Mouse (Mus musculus) limb, embryonic 10.5 days (tissue): Measurements from ENCODE around the gene Hal. TPM values are rescaled to one million over a fixed set of nuclear protein-coding genes. Genes with fewer than 3 reads are reported as not detected.
A peak's percentile ranks its signal among the peaks of the same experiment; 100 is the strongest.

Source experiments
- DNase-seq: peaks from one replicate; pipeline ENCODE4 v3.0.0-alpha.2; 2017; ENCODE audit warnings: low spot score
- H3K27ac ChIP-seq: fragments of 300-500 bp; sonication (generic); 2 replicates; pipeline ENCODE4 v1.5.1; 2016; ENCODE audit warnings: mild to moderate bottlenecking
- H3K27me3 ChIP-seq: fragments of 300-500 bp; sonication (generic); 2 replicates; pipeline ENCODE4 v1.6.1; 2016; ENCODE audit warnings: low read depth, mild to moderate bottlenecking; ENCODE audit not compliant: poor library complexity, severe bottlenecking
- H3K36me3 ChIP-seq: fragments of 300-500 bp; sonication (generic); 2 replicates; pipeline ENCODE4 v1.6.1; 2016; ENCODE audit warnings: mild to moderate bottlenecking, moderate library complexity
- H3K4me1 ChIP-seq: fragments of 300-500 bp; sonication (generic); 2 replicates; pipeline ENCODE4 v1.6.1; 2016
- H3K4me3 ChIP-seq: fragments of 300-500 bp; sonication (generic); 2 replicates; pipeline ENCODE4 v1.5.1; 2016; ENCODE audit warnings: mild to moderate bottlenecking, moderate library complexity
- H3K9me3 ChIP-seq: fragments of 300-500 bp; sonication (generic); replicated peaks from 2 replicates; pipeline ENCODE4 v1.6.1; 2016; ENCODE audit warnings: mild to moderate bottlenecking
- WGBS: fragments of 180-500 bp; shearing (Covaris S2); methylation state at CpG from one replicate; pipeline ENCODE4 v1.1.7; 2016; 5-methylcytosine and 5-hydroxymethylcytosine counted together
- polyA plus RNA-seq: library from polyadenylated mRNA; unstranded; fragments of >200 nt; fragmentation: Nextera tagmentation; extraction: Ambion mirVana; gene quantifications from 2 replicates; pipeline ENCODE4 v1.2.1, GENCODE M21; 2016

Gene Hal
- 0.04 and 0.48 TPM in 2 replicates for polyA plus RNA-seq

DNA sequence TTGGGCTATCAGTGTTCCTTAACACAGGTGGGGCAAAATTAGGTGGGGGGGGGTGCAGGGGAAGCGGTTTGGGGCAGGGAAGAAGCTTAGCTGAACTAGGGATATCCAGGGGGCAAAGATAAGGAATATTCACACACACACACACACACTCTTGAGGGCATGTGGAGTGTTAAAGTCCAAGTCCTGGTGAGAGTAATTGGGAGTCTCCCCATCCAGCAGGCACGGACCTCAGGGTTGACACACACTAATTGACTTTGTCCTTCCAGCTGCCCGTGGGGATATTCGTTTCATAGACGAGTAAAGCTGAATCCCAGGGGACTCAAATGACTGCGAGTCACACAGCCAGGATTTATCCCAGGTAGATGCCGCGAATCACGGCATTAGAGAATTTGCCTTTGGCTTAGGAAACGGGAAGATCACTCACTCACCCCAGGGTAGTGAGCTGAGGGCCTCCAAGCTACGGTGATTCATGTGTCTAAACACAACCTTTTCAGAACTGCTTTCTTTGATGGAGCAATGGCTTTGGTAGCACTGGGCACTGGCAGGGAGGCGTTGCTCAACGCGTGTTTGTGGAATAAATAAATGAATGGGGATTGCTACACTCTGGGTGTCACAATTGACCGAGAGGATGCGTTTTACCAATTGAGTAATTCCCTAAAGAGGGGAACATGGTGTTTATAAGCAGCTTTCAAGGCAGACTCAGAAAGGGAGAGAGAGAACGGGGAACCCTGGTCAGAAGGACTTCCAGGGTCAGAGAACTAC is at the start of gene Hal:
Gene Hal, plus strand, starts transcription at position 703 of the 762 bp plus-strand sequence.
- Histone ChIP-seq H3K36me3 (peaks cover 18% of the 10 kb centered on the region), H3K9me3 (no peaks in the 10 kb centered on the region), H3K27me3 (no peaks in the 10 kb centered on the region), H3K27ac (no peak within 1 kb of the TSS), H3K4me3 (no peak within 1 kb of the TSS), H3K4me1 (peaks cover 7% of the 10 kb centered on the region; the same call in 1 of the 2 replicates)
- no peak for DNase-seq
- WGBS, result 81% methylated on average over 17 of the region's 17 CpGs

DNA sequence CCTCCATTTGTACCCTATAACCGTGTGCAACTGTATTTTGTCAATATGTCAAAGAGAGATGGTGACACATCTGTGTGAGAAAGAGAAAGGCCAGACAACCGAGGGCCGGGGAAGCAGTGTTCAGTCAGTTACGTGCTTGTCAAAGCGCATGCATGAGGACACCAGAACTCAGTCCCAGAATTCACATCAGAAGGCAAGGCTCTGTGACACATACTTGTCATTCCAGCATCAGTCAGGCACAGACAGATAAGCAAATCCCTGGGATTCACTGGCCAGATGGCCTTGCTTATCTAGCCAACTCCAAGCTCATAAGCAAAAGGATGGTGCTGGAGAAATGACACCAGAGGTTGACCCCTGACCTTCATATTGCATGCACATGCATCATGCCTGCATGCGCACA is 47.1 kb upstream of the Hal start:
- Histone ChIP-seq H3K36me3 (no peaks in the 10 kb centered on the region), H3K27me3 (no peaks in the 10 kb centered on the region), H3K9me3 (no peaks in the 10 kb centered on the region), H3K4me3 (no peak overlapping the region), H3K4me1 (peaks cover 5% of the 10 kb centered on the region; the same call in 1 of the 2 replicates), H3K27ac (no peak overlapping the region)
- DNase-seq, result no peak
- WGBS, result 87% methylated on average over 6 of the region's 6 CpGs

DNA sequence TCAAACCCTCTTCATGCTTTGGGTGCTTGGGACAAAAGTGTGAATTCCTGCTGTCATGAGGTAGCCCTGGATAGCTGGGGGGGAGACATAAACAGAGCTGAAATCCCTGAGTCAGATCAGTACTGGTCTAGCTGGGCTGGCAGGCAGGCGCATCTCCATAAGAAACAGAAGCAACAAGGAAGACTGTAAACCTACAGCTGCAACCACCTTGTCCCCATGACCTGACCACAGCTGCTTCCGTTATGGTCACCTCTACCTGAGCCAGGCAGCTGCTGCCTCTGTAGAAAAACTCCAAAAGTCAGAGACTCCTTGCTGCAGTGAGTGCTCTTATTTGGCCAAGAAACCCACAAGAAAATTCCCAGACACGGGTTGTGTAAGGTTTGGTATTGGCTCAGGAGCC is 46.4 kb upstream of the Hal start:
- no peaks in the 10 kb centered on the region for H3K27me3 ChIP-seq
- H3K9me3 ChIP-seq, result no peaks in the 10 kb centered on the region
- no peak overlapping the region for H3K4me3 ChIP-seq
- H3K4me1 ChIP-seq, result peaks cover 4% of the 10 kb centered on the region; the same call in 1 of the 2 replicates
- no peak for DNase-seq
- 82% methylated on average over 3 of the region's 3 CpGs for WGBS
- no peak overlapping the region for H3K27ac ChIP-seq
- H3K36me3 ChIP-seq, result no peaks in the 10 kb centered on the region

DNA sequence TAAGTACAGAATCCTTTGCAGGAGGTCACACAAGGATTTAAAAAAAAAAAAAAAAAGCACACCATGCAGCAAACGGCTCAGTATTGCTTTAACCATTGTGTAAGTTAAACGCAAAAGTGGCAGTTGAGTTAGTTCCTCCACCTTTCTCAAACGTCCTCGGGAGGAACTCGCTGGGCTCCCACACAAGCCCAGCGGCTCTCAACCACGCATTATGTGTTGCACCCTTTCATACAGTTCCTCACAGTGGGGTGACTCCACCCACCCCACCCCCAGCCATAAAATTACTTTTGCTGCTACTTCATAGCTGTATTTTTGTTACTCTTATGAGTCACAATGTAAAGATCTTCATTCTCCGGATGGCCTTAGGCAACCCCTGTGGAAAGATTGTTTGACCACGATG is 44.2 kb upstream of the Hal start:
- Histone ChIP-seq H3K27me3 (no peaks in the 10 kb centered on the region), H3K4me3 (no peak overlapping the region), H3K27ac (no peak overlapping the region), H3K36me3 (no peaks in the 10 kb centered on the region), H3K9me3 (no peaks in the 10 kb centered on the region), H3K4me1 (no peaks in the 10 kb centered on the region)
- DNase-seq, result no peak
- WGBS, result 89% methylated on average over 9 of the region's 9 CpGs

DNA sequence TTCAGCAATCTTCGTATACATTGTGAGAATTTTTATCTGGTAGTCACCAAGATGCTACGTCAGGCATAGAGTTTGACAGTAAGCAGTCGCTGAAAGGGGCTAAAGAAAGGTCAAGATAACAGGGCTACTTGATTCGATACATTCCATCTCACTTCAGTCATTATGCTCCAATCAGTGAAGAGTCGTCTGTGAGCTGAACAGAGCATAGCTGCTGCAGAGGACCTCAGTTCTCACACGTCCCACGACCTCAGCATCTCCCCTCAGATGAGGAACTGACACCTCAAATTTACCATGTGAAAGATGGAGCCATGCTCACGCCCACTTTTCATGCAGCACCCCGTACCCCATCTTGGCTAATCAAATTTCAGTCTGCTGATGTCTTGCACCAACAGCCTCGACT is 41.2 kb upstream of the Hal start:
- H3K27me3 ChIP-seq, result no peaks in the 10 kb centered on the region
- WGBS, result 57% methylated on average over 10 of the region's 10 CpGs
- H3K4me3 ChIP-seq, result no peak overlapping the region
- H3K36me3 ChIP-seq, result no peaks in the 10 kb centered on the region
- no peak for DNase-seq
- H3K27ac ChIP-seq, result no peak overlapping the region
- H3K4me1 ChIP-seq, result peaks cover 4% of the 10 kb centered on the region; the same call in 1 of the 2 replicates
- no peaks in the 10 kb centered on the region for H3K9me3 ChIP-seq

DNA sequence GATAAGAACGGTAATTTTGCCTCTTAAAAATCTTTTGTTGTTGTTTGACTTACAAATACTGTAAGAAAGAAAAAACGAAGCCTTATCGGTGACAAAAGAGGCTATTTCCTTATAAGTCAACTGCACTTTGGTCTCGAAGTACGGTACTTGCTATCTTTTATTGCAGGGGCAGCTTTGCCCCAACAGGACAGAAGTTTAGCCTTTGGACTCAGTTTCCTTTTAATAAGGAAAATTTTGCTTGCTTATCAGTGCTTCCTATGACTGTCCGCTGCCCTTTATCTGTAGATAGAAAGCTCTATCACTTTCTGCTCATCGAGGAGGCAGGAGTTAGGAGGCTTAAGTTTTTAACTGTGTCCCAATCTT is 33.9 kb upstream of the Hal start:
- Histone ChIP-seq H3K4me3 (peak overlapping the region; percentile 85; the same call in 1 of the 2 replicates), H3K27ac (no peak overlapping the region), H3K27me3 (no peaks in the 10 kb centered on the region), H3K4me1 (peaks cover 25% of the 10 kb centered on the region), H3K9me3 (no peaks in the 10 kb centered on the region), H3K36me3 (0 out of 2 replicates have a peak, but pooled peaks cover 3% of the 10 kb centered on the region)
- no peak for DNase-seq
- WGBS, result 71% methylated on average over 7 of the region's 7 CpGs

DNA sequence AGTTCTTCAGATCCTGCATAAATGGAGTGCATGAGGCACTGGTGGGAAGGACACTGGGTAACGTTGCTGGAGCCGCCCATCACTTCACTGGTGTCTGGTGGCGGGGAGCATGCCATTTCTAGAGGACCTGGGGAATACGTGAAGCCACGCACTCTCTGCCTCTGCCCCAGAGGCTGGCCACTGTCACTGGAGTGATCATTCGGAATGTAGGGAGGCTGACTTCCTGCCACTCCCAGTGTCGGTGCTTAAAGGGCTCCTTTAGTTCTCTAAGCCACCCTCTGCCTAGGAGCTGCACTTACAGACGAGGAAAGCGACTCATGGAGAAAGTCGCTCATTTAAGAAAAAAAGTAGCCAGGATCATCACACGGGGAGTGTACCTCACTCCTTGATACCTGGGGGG is 28.5 kb upstream of the Hal start:
- peaks cover 50% of the 10 kb centered on the region for H3K36me3 ChIP-seq
- no peak overlapping the region for H3K27ac ChIP-seq
- no peaks in the 10 kb centered on the region for H3K9me3 ChIP-seq
- no peaks in the 10 kb centered on the region for H3K27me3 ChIP-seq
- DNase-seq, result no peak
- H3K4me3 ChIP-seq, result no peak overlapping the region
- 82% methylated on average over 11 of the region's 11 CpGs for WGBS
- H3K4me1 ChIP-seq, result peaks cover 5% of the 10 kb centered on the region

DNA sequence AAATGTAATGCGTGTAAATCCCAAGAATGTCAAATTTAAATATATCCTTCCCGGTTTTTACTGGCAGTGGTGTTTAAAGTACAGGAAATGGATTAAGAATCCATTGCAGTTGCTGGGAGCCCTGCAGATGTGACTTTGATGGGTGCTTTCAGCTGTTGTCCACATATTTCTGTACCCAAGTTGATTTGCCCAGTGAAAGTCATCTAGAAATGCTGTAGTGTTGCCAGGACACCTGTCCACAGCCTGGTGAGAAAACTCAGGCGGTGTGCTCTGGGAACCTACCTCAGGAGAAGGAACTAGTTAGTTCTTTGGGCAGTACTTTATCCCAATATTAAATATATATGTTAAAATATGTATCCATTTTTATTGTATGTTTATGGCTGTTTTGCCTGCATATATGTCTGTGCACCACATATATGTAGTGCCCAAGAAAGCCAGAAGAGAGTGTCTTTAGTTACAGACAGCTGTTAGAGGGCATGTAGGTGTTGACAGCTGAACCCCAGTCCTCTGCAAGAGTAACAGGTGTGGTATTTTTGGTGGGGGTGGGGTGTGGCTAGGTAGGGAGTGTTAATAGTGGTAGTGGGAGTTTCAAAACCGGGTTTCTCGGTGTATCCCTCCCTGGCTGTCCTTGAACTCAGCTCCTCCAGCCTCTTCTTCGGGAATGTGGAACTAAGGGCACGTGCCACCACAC is 25.7 kb upstream of the Hal start:
- no peak overlapping the region for H3K27ac ChIP-seq
- DNase-seq, result no peak
- H3K27me3 ChIP-seq, result no peaks in the 10 kb centered on the region
- H3K4me3 ChIP-seq, result no peak overlapping the region
- H3K4me1 ChIP-seq, result no peaks in the 10 kb centered on the region
- peaks cover 78% of the 10 kb centered on the region for H3K36me3 ChIP-seq
- WGBS, result 92% methylated on average over 7 of the region's 7 CpGs
- no peaks in the 10 kb centered on the region for H3K9me3 ChIP-seq

DNA sequence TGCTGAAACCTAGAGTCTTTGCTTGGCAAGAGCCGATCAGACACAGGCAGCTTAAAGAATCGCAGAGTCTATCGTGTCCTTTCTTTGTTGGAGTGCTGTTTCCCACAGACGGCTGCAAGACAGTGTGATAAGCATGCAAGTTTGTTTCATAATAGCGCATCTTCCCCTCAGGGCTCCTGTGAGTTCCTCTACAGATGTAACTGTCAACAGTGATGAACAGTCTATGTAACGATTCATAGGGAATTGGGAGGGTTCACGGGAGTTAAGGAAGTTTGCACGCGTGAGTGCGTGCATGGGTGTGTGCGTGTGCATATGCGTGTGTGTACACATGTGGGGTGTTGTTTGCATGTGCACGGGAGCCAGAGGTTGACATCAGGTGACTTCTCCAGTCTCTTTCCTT is 25.0 kb upstream of the Hal start:
- Histone ChIP-seq H3K4me1 (no peaks in the 10 kb centered on the region), H3K27ac (no peak overlapping the region), H3K4me3 (no peak overlapping the region), H3K9me3 (no peaks in the 10 kb centered on the region), H3K36me3 (peaks cover 81% of the 10 kb centered on the region), H3K27me3 (no peaks in the 10 kb centered on the region)
- WGBS, result 97% methylated on average over 13 of the region's 13 CpGs
- no peak for DNase-seq

DNA sequence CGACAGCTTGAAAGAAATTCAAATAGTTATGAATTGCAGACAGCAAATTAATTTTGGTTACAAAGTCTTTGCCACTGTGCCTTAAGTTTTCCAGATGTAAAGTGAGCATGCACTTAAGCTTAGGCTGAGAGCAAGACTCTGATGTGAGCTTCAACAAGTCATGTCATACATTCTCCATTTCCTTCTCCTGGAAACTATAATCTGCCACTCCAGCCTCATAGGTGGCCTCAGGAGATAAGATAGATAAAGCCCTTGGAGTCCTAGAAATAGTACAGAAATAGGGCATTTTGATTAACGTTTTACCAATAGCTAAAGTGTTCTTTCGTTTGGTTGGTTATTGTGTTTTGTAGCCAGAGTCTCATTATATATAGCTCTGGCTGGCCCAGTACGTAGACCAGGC is 21.3 kb upstream of the Hal start:
- H3K27me3 ChIP-seq, result no peaks in the 10 kb centered on the region
- H3K9me3 ChIP-seq, result no peaks in the 10 kb centered on the region
- DNase-seq, result no peak
- no peak overlapping the region for H3K4me3 ChIP-seq
- H3K27ac ChIP-seq, result no peak overlapping the region
- no peaks in the 10 kb centered on the region for H3K4me1 ChIP-seq
- peaks cover 88% of the 10 kb centered on the region for H3K36me3 ChIP-seq
- WGBS, result 91% methylated on average over 4 of the region's 4 CpGs

DNA sequence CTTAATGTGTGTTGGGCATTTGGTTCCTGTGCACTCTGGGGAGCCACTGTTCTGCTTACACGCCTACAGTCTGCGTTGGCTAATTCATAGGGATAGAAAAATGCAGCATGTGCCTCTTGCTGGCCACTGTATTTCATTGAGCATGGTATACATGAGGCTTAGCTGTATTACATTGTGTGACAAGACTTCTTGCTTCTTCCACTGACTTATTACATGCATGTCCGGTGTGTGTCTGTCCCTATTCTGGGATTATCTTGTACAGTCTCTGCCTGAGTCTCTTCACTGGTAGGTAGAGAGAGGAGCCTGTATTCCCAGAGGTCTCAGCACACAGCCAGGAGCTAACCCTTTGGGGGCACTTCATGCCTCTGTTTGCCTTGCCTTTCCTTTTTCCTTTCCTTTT is 20.8 kb upstream of the Hal start:
- no peak for DNase-seq
- Histone ChIP-seq H3K4me1 (no peaks in the 10 kb centered on the region), H3K27me3 (no peaks in the 10 kb centered on the region), H3K4me3 (no peak overlapping the region), H3K27ac (no peak overlapping the region), H3K9me3 (no peaks in the 10 kb centered on the region), H3K36me3 (peaks cover 91% of the 10 kb centered on the region)
- 97% methylated on average over 3 of the region's 3 CpGs for WGBS

DNA sequence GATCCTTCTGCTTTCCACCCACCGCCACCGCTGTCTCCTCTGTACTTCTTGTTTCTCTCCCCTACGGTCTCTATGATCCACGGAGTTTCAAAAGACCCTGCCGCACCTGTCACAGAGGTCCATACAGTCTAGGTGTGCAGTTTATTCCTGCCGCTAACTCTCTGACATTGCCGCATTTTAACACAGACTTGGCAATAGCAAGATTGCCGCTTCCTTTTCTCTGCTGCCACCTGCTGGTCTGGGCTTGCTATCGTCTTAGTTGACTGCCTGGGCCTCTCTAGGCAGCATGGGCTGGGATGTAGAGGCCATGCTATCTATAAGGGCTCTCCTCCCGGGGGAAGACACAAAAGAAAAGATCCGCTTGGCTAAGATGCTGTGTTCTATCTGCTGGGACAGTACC is 17.2 kb upstream of the Hal start:
- 65% methylated on average over 11 of the region's 11 CpGs for WGBS

DNA sequence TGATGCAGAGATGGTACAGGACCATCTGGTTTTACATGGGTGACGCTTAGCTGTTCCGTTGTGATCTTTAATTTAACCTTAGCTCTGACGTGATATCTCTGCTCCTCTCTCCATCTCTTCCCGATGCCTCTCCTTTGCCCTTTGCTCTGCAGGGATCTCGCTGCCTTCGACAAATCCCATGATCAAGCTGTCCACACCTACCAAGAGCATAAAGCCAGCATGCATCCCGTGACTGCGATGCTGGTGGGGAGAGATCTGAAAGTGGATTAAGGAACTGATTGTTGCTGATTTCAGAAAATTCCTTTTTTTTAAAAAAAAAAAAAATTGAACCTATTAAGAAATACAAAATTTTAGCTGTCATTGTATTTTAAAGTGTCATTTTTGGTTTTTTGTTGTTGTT is 4.1 kb upstream of the Hal start:
- no peaks in the 10 kb centered on the region for H3K4me1 ChIP-seq
- DNase-seq, result no peak
- no peak overlapping the region for H3K27ac ChIP-seq
- peaks cover 55% of the 10 kb centered on the region for H3K36me3 ChIP-seq
- H3K4me3 ChIP-seq, result no peak overlapping the region
- H3K9me3 ChIP-seq, result no peaks in the 10 kb centered on the region
- no peaks in the 10 kb centered on the region for H3K27me3 ChIP-seq
- 93% methylated on average over 8 of the region's 8 CpGs for WGBS

More for the DNA sequence above, 17.2 kb upstream of the Hal start:
- no peak overlapping the region for H3K4me3 ChIP-seq
- peak; percentile 86 for DNase-seq
- H3K4me1 ChIP-seq, result no peaks in the 10 kb centered on the region
- no peaks in the 10 kb centered on the region for H3K9me3 ChIP-seq
- peaks cover 94% of the 10 kb centered on the region for H3K36me3 ChIP-seq
- H3K27ac ChIP-seq, result no peak overlapping the region
- H3K27me3 ChIP-seq, result no peaks in the 10 kb centered on the region
